Mouse (Mus musculus): ENCODE data around the gene D630003M21Rik.

GRCm38 (mm10) chr2:158221446-158222084 lies 7.5 kb downstream of the D630003M21Rik start:
- no peak for TF ChIP-seq POLR2A (IDR thresholded peaks at IDR 0.05; ENCODE audit: borderline replicate concordance, insufficient read depth, low read length)
- no peak for TF ChIP-seq CTCF (IDR thresholded peaks at IDR 0.05; ENCODE audit: borderline replicate concordance, insufficient read depth, low read depth, low read length)
